Mouse (Mus musculus): ENCODE measurements around the gene Otud5. TPM values are rescaled to one million over a fixed set of nuclear protein-coding genes. Genes with fewer than 3 reads are reported as not detected.
"Not testable (repeated sequence)": the region's sequence is repeated elsewhere in the genome, so short reads cannot be mapped to it uniquely, and the experiment has no call there.

The Otud5 gene
- polyA plus RNA-seq, 1 experiment from 2014 or later = 22.2 TPM

DNA sequence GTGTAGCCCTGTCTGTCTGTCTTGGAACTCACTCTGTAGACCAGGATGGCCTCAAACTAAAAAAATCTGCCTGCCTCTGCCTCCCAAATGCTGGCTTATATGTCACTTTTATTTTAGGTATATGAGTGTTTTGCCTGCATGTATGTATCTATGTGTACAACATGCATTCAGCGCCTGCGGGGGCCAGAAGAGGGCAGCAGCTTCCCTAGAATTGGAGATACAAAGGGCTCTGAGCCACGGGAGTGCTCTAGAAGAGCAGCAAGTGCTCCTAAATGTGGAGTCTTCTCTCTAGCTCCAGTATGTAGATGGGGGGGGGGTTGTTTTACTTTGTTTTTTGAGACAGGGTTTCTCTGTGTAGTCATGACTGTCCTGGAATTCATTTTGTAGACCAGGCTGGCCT is 74.5 kb downstream of the Otud5 start:
- not testable (repeated sequence) for H3K27ac ChIP-seq (ENCODE audit: low read depth); H3K4me2 ChIP-seq (ENCODE audit: low read depth, low read length); H3K36me3 ChIP-seq (replicated peaks; ENCODE audit: insufficient read depth, low read length); H3K4me3 ChIP-seq (ENCODE audit: low read depth, low read length); H3K9ac ChIP-seq (replicated peaks); H3K9me3 ChIP-seq (ENCODE audit: low read length); H3K4me1 ChIP-seq (ENCODE audit: insufficient read depth); DNase-seq; ATAC-seq
- WGBS (ENCODE audit: insufficient replicate concordance) = 6% methylated on average over 3 of the region's 3 CpGs
- H3K27me3 ChIP-seq (ENCODE audit: insufficient read depth, low read length) = peaks cover 12% of the 10 kb centered on the region
- TF ChIP-seq CTCF (IDR thresholded peaks at IDR 0.05; ENCODE audit: low read depth) = peak; percentile 48

- H3K9ac ChIP-seq (replicated peaks); H3K27ac ChIP-seq (ENCODE audit: low read depth); ATAC-seq; H3K9me3 ChIP-seq (ENCODE audit: low read length); H3K36me3 ChIP-seq (replicated peaks; ENCODE audit: insufficient read depth, low read length); DNase-seq; H3K4me3 ChIP-seq (ENCODE audit: low read depth, low read length); H3K4me1 ChIP-seq (ENCODE audit: insufficient read depth); H3K4me2 ChIP-seq (ENCODE audit: low read depth, low read length): not testable (repeated sequence)
- peaks cover 34% of the 10 kb centered on the region for H3K27me3 ChIP-seq (ENCODE audit: insufficient read depth, low read length)
- TF ChIP-seq CTCF (IDR thresholded peaks at IDR 0.05; ENCODE audit: low read depth) = peak; percentile 33; the same call in 1 of the 2 replicates
- whole genome bisulfite sequencing (ENCODE audit: insufficient replicate concordance) = 55% methylated on average over 6 of the region's 6 CpGs
Observed at GRCm38 (mm10) chrX:7917960-7918359, 76.8 kb downstream of the Otud5 start.

DNA sequence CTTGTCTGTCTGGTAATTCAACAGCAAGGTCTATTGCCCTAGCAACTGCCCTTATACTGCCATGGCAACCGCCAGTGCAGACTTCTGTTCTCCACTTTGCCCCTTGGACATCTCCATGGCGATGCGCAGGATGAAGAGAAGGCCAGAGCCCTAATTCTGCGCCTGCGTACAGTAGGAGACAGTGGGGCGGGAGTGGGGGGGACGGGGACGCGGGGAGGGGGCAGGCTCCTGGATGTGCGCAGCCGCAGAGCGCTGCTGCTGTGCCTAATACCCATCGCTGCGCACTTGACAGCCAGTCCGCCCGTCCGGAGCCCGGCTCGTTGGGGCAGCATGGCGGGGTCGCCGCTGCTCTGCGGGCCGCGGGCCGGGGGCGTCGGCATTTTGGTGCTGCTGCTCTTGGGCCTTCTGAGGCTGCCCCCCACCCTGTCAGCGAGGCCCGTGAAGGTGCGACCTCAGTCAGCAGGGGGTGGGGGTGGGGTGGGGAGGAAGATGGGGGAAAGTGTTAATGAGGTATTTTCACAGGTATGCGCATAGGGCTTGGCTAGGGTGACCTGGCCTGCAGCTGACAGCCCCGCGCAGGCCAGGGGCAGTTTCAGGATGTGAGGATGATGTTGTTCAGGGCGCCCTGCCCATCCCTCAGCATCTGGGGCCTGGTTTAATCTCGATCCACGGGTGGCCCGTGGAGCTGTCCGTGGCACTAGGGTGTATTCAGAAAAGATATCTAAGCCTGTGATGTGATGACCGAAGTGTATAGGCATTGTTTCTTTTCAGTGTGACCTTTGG is 78.6 kb downstream of the Otud5 start, which contains the start of gene Pcsk1n:
Gene Pcsk1n, plus strand, starts transcription at position 222 of the 783 bp plus-strand sequence.
- DNase-seq (no peak), ATAC-seq (no peak)
- no peaks in the 10 kb centered on the region for H3K36me3 ChIP-seq (replicated peaks; ENCODE audit: insufficient read depth, low read length)
- H3K4me2 ChIP-seq (ENCODE audit: low read depth, low read length) = no peak within 1 kb of the TSS
- H3K4me3 ChIP-seq (ENCODE audit: low read depth, low read length) = no peak within 1 kb of the TSS
- no peak within 1 kb of the TSS for H3K27ac ChIP-seq (ENCODE audit: low read depth)
- H3K9ac ChIP-seq (replicated peaks) = no peak within 1 kb of the TSS
- no peaks in the 10 kb centered on the region for H3K4me1 ChIP-seq (ENCODE audit: insufficient read depth)
- 24% methylated on average over 26 of the region's 40 CpGs for WGBS (ENCODE audit: insufficient replicate concordance)
- no peaks in the 10 kb centered on the region for H3K9me3 ChIP-seq (ENCODE audit: low read length)
- H3K27me3 ChIP-seq (ENCODE audit: insufficient read depth, low read length) = peaks cover 50% of the 10 kb centered on the region
- TF ChIP-seq CTCF (IDR thresholded peaks at IDR 0.05; ENCODE audit: low read depth) (no peak), EP300 (IDR thresholded peaks at IDR 0.05; ENCODE audit: low read depth) (no peak)

- peak overlapping the region; percentile 15; the same call in 1 of the 2 replicates for H3K4me3 ChIP-seq (ENCODE audit: low read depth, low read length)
- no peaks in the 10 kb centered on the region for H3K9me3 ChIP-seq (ENCODE audit: low read length)
- no peaks in the 10 kb centered on the region for H3K4me1 ChIP-seq (ENCODE audit: insufficient read depth)
- no peak for ATAC-seq
- H3K27ac ChIP-seq (ENCODE audit: low read depth) = no peak overlapping the region
- no peak overlapping the region for H3K9ac ChIP-seq (replicated peaks)
- TF ChIP-seq CTCF (IDR thresholded peaks at IDR 0.05; ENCODE audit: low read depth) (no peak), EP300 (IDR thresholded peaks at IDR 0.05; ENCODE audit: low read depth) (no peak)
- H3K27me3 ChIP-seq (ENCODE audit: insufficient read depth, low read length) = peaks cover 62% of the 10 kb centered on the region
- H3K4me2 ChIP-seq (ENCODE audit: low read depth, low read length) = peak overlapping the region; percentile 50; the same call in 1 of the 2 replicates
- WGBS (ENCODE audit: insufficient replicate concordance) = 18% methylated on average over 30 of the region's 48 CpGs
- DNase-seq = no peak
- H3K36me3 ChIP-seq (replicated peaks; ENCODE audit: insufficient read depth, low read length) = no peaks in the 10 kb centered on the region
Observed at GRCm38 (mm10) chrX:7922032-7922431, 80.9 kb downstream of the Otud5 start.

MicroRNAs encoded within 50 kb of the gene (microRNA counts, 519-probe panel; counts per million panel counts)
- not detected for microRNA mmu-miR-1198

Small RNA genes lying within 50 kb of the gene (microRNA-seq; reads per million reads assigned to microRNA genes)
- 32.8 reads per million, percentile 32 among the genes with 10 or more reads in this experiment for gene Mir1198

Other genes with a start within 250 kb of the Otud5 start
- gene Ccdc22, start 235.8 kb upstream of the Otud5 start, polyA plus RNA-seq (2015; fragmentation: Nextera tagmentation; extraction: Ambion mirVana) = 9.9 and 10.5 TPM in 2 replicates
- 0.05 and 0.07 TPM in 2 replicates for gene Cacna1f, start 234.3 kb upstream of the Otud5 start, polyA plus RNA-seq (2015; fragmentation: Nextera tagmentation; extraction: Ambion mirVana)
- gene Syp, start 202.9 kb upstream of the Otud5 start, polyA plus RNA-seq (2015; fragmentation: Nextera tagmentation; extraction: Ambion mirVana) = 0.04 TPM in 1 of 2 replicates, not detected in the other
- 1.7 TPM in 2 replicates for gene Prickle3, start 184.1 kb upstream of the Otud5 start, polyA plus RNA-seq (2015; fragmentation: Nextera tagmentation; extraction: Ambion mirVana)
- 25.7 TPM in 2 replicates for gene Plp2, start 170.0 kb upstream of the Otud5 start, polyA plus RNA-seq (2015; fragmentation: Nextera tagmentation; extraction: Ambion mirVana)
- 2.4 TPM in 2 replicates for gene Magix, start 160.1 kb upstream of the Otud5 start, polyA plus RNA-seq (2015; fragmentation: Nextera tagmentation; extraction: Ambion mirVana)
- 8.0 and 9.3 TPM in 2 replicates for gene Gpkow, start 144.2 kb upstream of the Otud5 start, polyA plus RNA-seq (2015; fragmentation: Nextera tagmentation; extraction: Ambion mirVana)
- gene Wdr45, start 127.0 kb upstream of the Otud5 start, polyA plus RNA-seq (2015; fragmentation: Nextera tagmentation; extraction: Ambion mirVana) = 17.4 and 18.5 TPM in 2 replicates
- gene Gm45208, start 119.1 kb upstream of the Otud5 start, polyA plus RNA-seq (2015; fragmentation: Nextera tagmentation; extraction: Ambion mirVana) = not detected in 2 replicates
- gene Praf2, start 112.9 kb upstream of the Otud5 start, polyA plus RNA-seq (2015; fragmentation: Nextera tagmentation; extraction: Ambion mirVana) = 1.9 and 2.1 TPM in 2 replicates
- gene Ccdc120, start 90.5 kb upstream of the Otud5 start, polyA plus RNA-seq (2015; fragmentation: Nextera tagmentation; extraction: Ambion mirVana) = 2.0 and 3.4 TPM in 2 replicates
- 9.6 and 10.3 TPM in 2 replicates for gene Tfe3, start 78.8 kb upstream of the Otud5 start, polyA plus RNA-seq (2015; fragmentation: Nextera tagmentation; extraction: Ambion mirVana)
- 15.4 and 16.4 TPM in 2 replicates for gene Gripap1, start 51.6 kb upstream of the Otud5 start, polyA plus RNA-seq (2015; fragmentation: Nextera tagmentation; extraction: Ambion mirVana)
- gene Kcnd1, start 19.1 kb upstream of the Otud5 start, polyA plus RNA-seq (2015; fragmentation: Nextera tagmentation; extraction: Ambion mirVana) = 0.09 and 0.15 TPM in 2 replicates
- 3.0 and 3.3 TPM in 2 replicates for gene Pim2, start 36.9 kb downstream of the Otud5 start, polyA plus RNA-seq (2015; fragmentation: Nextera tagmentation; extraction: Ambion mirVana)
- gene Slc35a2, start 42.7 kb downstream of the Otud5 start, polyA plus RNA-seq (2015; fragmentation: Nextera tagmentation; extraction: Ambion mirVana) = 7.1 and 9.0 TPM in 2 replicates
- gene Pqbp1, start 57.9 kb downstream of the Otud5 start, polyA plus RNA-seq (2015; fragmentation: Nextera tagmentation; extraction: Ambion mirVana) = 39.2 and 41.9 TPM in 2 replicates
- gene Timm17b, start 58.0 kb downstream of the Otud5 start, polyA plus RNA-seq (2015; fragmentation: Nextera tagmentation; extraction: Ambion mirVana) = 117 TPM in 2 replicates
- gene Gm10491, start 66.5 kb downstream of the Otud5 start, polyA plus RNA-seq (2015; fragmentation: Nextera tagmentation; extraction: Ambion mirVana) = not detected in 2 replicates
- gene Gm10490, start 68.2 kb downstream of the Otud5 start, polyA plus RNA-seq (2015; fragmentation: Nextera tagmentation; extraction: Ambion mirVana) = not detected in 2 replicates
- gene Pcsk1n, start 78.5 kb downstream of the Otud5 start, polyA plus RNA-seq (2015; fragmentation: Nextera tagmentation; extraction: Ambion mirVana) = 0.06 TPM in 1 of 2 replicates, not detected in the other
- gene Eras, start 87.2 kb downstream of the Otud5 start, polyA plus RNA-seq (2015; fragmentation: Nextera tagmentation; extraction: Ambion mirVana) = not detected in 2 replicates
- gene Hdac6, start 106.5 kb downstream of the Otud5 start, polyA plus RNA-seq (2015; fragmentation: Nextera tagmentation; extraction: Ambion mirVana) = 10.3 and 11.8 TPM in 2 replicates
- gene Gata1, start 136.7 kb downstream of the Otud5 start, polyA plus RNA-seq (2015; fragmentation: Nextera tagmentation; extraction: Ambion mirVana) = 39.8 and 43.2 TPM in 2 replicates
- 2.6 and 4.3 TPM in 2 replicates for gene Glod5, start 177.1 kb downstream of the Otud5 start, polyA plus RNA-seq (2015; fragmentation: Nextera tagmentation; extraction: Ambion mirVana)
- 13.9 and 15.8 TPM in 2 replicates for gene Suv39h1, start 233.4 kb downstream of the Otud5 start, polyA plus RNA-seq (2015; fragmentation: Nextera tagmentation; extraction: Ambion mirVana)
- 2.4 and 2.9 TPM in 2 replicates for gene Was, start 249.1 kb downstream of the Otud5 start, polyA plus RNA-seq (2015; fragmentation: Nextera tagmentation; extraction: Ambion mirVana)

All from liver, postnatal 0 days (tissue).